Mouse (Mus musculus) kidney, adult 2 months (tissue): ENCODE data around the gene Hoxd10. TPM values are rescaled to one million over a fixed set of nuclear protein-coding genes. Genes with fewer than 3 reads are reported as not detected.

Source experiments
- DNase-seq: peaks from one replicate; pipeline ENCODE4 v3.0.0; 2021
- H3K27ac ChIP-seq: fragments of 200-500 bp; 2 replicates; pipeline ENCODE4 v1.5.1; 2012; ENCODE audit warnings: low read depth, low read length, control low read depth, inconsistent platforms; ENCODE audit not compliant: insufficient read depth
- H3K27me3 ChIP-seq: fragments of 200-500 bp; replicated peaks from 2 replicates; pipeline ENCODE4 v1.6.1; 2012; ENCODE audit warnings: mild to moderate bottlenecking, moderate library complexity, low read length, inconsistent platforms; ENCODE audit not compliant: control insufficient read depth, insufficient read depth
- H3K36me3 ChIP-seq: fragments of 200-500 bp; 2 replicates; pipeline ENCODE4 v1.6.1; 2012; ENCODE audit warnings: mild to moderate bottlenecking, moderate library complexity, low read length, inconsistent platforms; ENCODE audit not compliant: control insufficient read depth, insufficient read depth
- H3K4me1 ChIP-seq: fragments of 200-500 bp; 2 replicates; pipeline ENCODE4 v1.6.1; 2011; ENCODE audit warnings: low read length; ENCODE audit not compliant: control insufficient read depth, insufficient read depth
- H3K4me3 ChIP-seq: fragments of 200-500 bp; 2 replicates; pipeline ENCODE4 v1.5.1; 2011; ENCODE audit warnings: mild to moderate bottlenecking, low read depth, low read length, control low read depth; ENCODE audit not compliant: insufficient read depth
- CTCF ChIP-seq: fragments of 200-500 bp; conservative IDR thresholded peaks from 2 replicates; pipeline ENCODE4 v1.5.1; 2011; ENCODE audit warnings: low read depth, mild to moderate bottlenecking, control low read depth, low read length, moderate library complexity, mixed read lengths; ENCODE audit not compliant: insufficient read depth, insufficient read length
- POLR2A ChIP-seq: fragments of 200-500 bp; IDR thresholded peaks from one replicate; pipeline ENCODE4 v1.6.1; 2011; ENCODE audit warnings: low read depth, low read length, control low read depth
- WGBS: fragments of 180-500 bp; shearing (Covaris S2); methylation state at CpG from one replicate; pipeline ENCODE4 v1.1.7; 2018; 5-methylcytosine and 5-hydroxymethylcytosine counted together
- polyA plus RNA-seq: library from polyadenylated mRNA; depleted of rRNA; stranded (reverse); fragments of >200 nt; gene quantifications from 2 replicates; pipeline ENCODE4 v1.2.3, GENCODE M21; 2012

The Hoxd10 gene
- polyA plus RNA-seq, 1 experiment, result 7.9 TPM

DNA sequence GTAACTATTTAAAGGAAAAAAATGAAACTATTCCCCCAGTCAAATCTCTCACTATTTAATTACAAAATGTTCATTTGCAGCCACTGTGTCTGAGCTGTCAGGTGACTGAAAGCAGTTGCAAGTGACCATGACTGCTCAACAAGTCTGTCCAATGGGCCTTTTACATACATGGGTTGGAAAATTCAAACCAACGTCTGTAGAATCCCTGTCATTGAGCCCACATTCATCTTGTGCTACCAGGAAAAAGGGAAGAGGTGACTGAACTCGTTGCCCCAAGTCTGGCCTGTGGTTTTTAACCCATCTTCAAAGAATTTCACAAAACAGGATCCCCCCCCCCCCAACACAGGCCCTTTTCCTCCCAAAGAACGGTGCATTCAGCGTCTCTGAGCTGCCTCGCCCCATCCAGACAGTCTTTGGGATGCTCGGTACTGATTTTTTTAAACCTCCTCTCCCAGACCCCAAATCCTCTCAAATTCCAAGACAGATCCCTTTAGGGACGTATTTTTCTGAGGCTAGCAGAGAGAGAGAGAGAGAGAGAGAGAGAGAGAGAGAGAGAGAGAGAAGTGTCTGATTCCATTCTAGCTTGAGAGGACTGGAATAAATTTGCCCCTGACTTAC is 4.2 kb downstream of the Hoxd10 start:
- Histone ChIP-seq H3K36me3 (no peaks in the 10 kb centered on the region), H3K4me3 (0 out of 2 replicates have a peak overlapping the region, but pooled peaks have one; percentile 84), H3K4me1 (no peaks in the 10 kb centered on the region), H3K27me3 (no peaks in the 10 kb centered on the region), H3K27ac (peak overlapping the region; percentile 94)
- TF ChIP-seq CTCF (no peak), POLR2A (no peak)
- WGBS, result 44% methylated on average over 7 of the region's 7 CpGs
- DNase-seq, result peak; percentile 27

DNA sequence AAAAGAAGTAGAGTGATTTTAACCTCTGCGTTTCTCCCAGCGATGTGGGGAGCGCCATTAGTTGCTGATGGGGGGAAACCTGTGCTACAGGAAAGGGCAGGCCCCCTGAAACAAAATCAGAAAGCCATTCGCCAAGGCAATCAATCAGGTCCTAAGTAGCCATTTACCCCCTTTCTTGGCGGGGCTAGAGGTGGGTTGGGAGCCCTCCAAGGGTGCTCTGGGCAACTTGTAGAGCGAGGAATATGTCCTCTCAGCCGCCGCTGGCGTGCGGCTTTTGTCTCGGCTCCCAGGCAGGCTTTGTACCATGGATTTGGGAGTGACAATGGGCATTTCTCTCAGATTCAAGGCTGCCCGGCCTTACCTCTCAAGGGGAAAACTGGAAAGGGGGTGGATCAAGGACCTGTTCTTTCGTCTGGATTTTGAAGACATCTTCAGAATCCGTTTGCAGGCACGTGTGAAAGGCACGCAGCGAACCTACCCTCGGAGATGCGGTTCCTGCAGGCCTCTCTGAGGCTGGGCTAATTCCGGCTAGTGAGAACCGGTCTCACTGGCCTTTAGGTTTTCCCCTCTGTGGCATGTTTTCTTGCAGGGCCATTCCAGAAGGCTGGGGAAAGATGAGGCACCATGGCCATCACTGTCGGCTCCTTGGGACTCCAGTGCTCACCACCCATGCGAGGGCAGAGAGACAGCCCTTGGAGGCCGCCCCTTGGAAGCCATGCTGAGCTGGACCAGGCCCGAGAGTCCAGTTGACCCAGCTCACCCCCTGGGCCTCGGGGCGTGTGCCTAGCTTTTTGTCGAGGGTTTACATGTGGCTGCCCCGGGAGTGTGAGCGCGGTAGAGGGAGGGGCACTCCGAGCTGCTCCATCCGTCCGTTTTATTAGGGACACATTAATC is 5.0 kb downstream of the Hoxd10 start:
- Histone ChIP-seq H3K27ac (peak overlapping the region; percentile 94), H3K36me3 (no peaks in the 10 kb centered on the region), H3K4me3 (peak overlapping the region; percentile 84; the same call in 1 of the 2 replicates), H3K4me1 (no peaks in the 10 kb centered on the region), H3K27me3 (no peaks in the 10 kb centered on the region)
- DNase-seq, result peak; percentile 61
- 40% methylated on average over 34 of the region's 34 CpGs for WGBS
- TF ChIP-seq POLR2A (no peak), CTCF (no peak)

DNA sequence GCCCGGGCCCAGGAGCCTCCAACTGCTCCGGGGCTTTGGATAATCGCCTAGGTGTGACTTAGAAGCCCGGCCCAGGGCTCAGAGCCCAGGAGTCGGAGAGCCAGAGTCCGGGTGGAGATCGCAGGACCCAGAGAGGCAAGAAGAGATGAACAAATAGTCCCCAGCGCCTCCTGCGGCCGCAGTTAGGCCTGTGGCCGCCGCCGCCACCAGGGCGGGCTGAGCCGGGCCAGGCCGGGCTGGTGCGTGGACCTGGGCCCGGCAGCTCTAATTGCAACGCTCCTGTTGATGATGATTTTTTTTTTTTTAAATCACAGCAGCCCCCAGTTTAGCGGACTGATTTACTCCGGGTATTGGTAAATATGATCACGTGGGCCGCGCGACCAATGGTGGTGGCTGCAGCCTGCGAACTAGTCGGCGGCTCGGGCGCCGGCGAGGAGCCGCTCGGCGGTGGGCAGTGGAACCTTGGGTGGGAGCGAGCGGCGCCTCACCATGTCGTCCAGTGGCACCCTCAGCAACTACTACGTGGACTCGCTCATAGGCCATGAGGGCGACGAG is 5.9 kb downstream of the Hoxd10 start, which contains the start of gene Hoxd9:
TSS of gene Hoxd9 (plus strand) at position 161 of the 555 bp plus-strand sequence.
- TF ChIP-seq CTCF (no peak), POLR2A (peak; percentile 61)
- Histone ChIP-seq H3K4me3 (peak within 1 kb of the TSS; percentile 84), H3K27me3 (no peaks in the 10 kb centered on the region), H3K36me3 (no peaks in the 10 kb centered on the region), H3K4me1 (no peaks in the 10 kb centered on the region), H3K27ac (peak within 1 kb of the TSS; percentile 94)
- peak; percentile 91 for DNase-seq
- under 1% methylated on average over 43 of the region's 43 CpGs for WGBS

DNA sequence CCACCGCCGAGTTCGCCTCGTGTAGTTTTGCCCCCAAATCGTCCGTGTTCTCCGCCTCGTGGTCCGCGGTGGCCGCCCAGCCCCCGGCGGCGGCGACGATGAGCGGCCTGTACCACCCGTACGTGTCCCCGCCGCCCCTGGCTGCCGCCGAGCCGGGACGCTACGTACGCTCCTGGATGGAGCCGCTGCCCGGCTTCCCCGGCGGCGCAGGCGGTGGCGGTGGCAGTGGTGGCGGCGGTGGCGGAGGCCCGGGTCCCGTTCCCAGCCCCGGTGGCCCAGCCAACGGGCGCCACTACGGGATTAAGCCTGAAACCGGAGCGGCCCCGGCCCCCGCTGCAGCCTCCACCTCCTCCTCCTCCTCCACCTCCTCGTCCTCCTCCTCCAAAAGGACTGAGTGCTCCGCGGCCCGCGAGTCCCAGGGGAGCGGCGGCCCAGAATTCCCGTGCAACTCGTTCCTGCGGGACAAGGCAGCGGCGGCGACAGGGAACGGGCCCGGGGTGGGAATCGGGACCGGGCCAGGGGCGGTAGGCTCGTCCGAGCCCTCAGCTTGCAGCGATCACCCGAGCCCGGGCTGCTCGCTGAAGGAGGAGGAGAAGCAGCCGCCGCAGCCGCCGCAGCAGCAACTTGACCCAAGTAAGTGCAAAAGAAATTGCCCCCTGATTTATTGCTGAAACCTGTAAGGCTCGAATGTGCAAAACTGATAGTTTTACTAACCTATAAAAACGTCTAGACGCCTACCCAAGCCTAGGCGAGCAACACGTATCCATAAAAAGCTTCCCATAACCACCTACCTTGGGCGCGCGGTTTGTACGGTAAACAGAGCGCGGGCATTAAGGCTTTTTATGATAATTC is 6.7 kb downstream of the Hoxd10 start:
- peak; percentile 57 for DNase-seq
- peak overlapping the region; percentile 94 for H3K27ac ChIP-seq
- peak overlapping the region; percentile 84 for H3K4me3 ChIP-seq
- H3K27me3 ChIP-seq, result no peaks in the 10 kb centered on the region
- H3K4me1 ChIP-seq, result no peaks in the 10 kb centered on the region
- 2% methylated on average over 82 of the region's 86 CpGs for WGBS
- no peak for TF ChIP-seq POLR2A
- TF ChIP-seq CTCF, result no peak
- H3K36me3 ChIP-seq, result no peaks in the 10 kb centered on the region

DNA sequence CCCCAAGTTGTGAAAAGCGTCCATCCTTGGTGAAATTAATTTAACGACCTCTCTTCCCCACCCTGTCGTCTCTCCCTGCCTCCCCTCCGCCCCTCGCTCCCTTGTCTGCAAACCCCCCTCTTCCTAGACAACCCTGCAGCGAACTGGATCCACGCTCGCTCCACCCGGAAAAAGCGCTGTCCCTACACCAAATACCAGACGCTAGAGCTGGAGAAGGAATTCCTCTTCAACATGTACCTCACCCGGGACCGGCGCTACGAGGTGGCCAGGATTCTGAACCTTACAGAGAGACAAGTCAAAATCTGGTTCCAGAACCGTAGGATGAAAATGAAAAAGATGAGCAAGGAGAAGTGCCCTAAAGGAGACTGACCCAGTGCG is 7.3 kb downstream of the Hoxd10 start:
- Histone ChIP-seq H3K4me1 (no peaks in the 10 kb centered on the region), H3K27me3 (no peaks in the 10 kb centered on the region), H3K27ac (peak overlapping the region; percentile 94), H3K36me3 (no peaks in the 10 kb centered on the region), H3K4me3 (peak overlapping the region; percentile 84)
- WGBS, result 12% methylated on average over 17 of the region's 17 CpGs
- TF ChIP-seq POLR2A, result no peak
- TF ChIP-seq CTCF, result no peak
- peak; percentile 46 for DNase-seq

DNA sequence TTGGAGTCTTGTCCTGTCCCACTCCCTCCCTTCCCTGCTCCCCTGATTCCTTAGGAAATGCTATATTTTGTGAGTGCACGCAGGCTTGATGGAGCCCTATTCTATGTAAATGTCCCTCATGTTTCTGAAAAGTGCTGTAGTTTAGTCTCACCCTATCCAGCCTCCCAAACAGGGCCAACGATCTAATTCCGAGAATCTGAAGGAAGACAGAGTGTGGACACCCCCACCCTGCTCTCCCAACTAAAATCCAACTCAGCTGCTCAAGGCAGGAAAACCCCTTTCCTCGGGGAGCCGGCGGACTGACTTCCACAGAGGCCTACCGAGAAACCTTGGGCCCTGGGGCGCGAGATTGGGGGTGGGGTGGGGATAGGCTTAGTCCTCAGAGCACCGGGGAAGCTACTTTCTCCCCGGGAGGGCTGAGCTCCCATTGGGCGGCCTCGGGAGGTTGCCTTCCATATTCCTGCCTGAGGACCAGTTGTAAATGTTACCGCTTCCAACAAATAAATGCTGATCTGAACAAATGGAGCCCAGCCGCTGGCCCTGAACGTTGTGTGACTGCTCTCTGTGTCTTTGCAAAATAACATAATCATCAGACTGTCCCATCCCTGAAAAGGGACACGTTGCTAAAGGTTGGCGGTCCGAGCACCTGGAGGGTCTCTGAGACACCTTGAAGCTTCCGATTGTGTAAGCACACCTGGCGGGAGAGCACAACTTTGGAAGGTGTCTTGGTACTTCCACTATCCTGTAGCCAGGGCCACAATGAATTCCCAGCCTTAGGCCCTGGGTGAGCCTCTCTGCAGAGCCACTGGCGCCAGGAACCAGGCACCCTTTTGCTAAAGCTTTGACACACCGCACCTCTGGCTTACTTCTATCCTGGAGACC is 8.2 kb downstream of the Hoxd10 start:
- no peaks in the 10 kb centered on the region for H3K27me3 ChIP-seq
- no peak for DNase-seq
- H3K4me1 ChIP-seq, result no peaks in the 10 kb centered on the region
- TF ChIP-seq CTCF (no peak), POLR2A (no peak)
- peak overlapping the region; percentile 84 for H3K4me3 ChIP-seq
- H3K36me3 ChIP-seq, result no peaks in the 10 kb centered on the region
- H3K27ac ChIP-seq, result peak overlapping the region; percentile 94
- 39% methylated on average over 23 of the region's 23 CpGs for WGBS
